Mouse (Mus musculus) limb, embryonic 11.5 days (tissue): ENCODE data around the gene Gna11. TPM values are rescaled to one million over a fixed set of nuclear protein-coding genes. Genes with fewer than 3 reads are reported as not detected.

Experiments
- ATAC-seq: fragments of 200-750 bp; cut with Nextera tagmentation; 2 replicates; pipeline ENCODE4 v1.8.0; 2017; ENCODE audit warnings: low read depth; ENCODE audit not compliant: insufficient number of reproducible peaks, low FRiP score, low TSS enrichment
- DNase-seq: peaks from one replicate; pipeline ENCODE4 v3.0.0-alpha.2; 2015; ENCODE audit warnings: low spot score
- H3K27ac ChIP-seq: fragments of 300-500 bp; sonication (generic); replicated peaks from 2 replicates; pipeline ENCODE4 v1.5.1; 2014; ENCODE audit warnings: low read depth, mild to moderate bottlenecking, low read length
- H3K27me3 ChIP-seq: fragments of 300-500 bp; sonication (generic); 2 replicates; pipeline ENCODE4 v1.6.1; 2014; ENCODE audit warnings: mild to moderate bottlenecking, low read length, mixed read lengths; ENCODE audit not compliant: control insufficient read depth, insufficient read depth
- H3K36me3 ChIP-seq: fragments of 300-500 bp; sonication (generic); 2 replicates; pipeline ENCODE4 v1.6.1; 2014; ENCODE audit warnings: mild to moderate bottlenecking, low read length, moderate library complexity, mixed read lengths; ENCODE audit not compliant: control insufficient read depth, insufficient read depth
- H3K4me1 ChIP-seq: fragments of 300-500 bp; sonication (generic); 2 replicates; pipeline ENCODE4 v1.6.1; 2014; ENCODE audit warnings: low read length, mixed read lengths; ENCODE audit not compliant: control insufficient read depth, insufficient read depth
- H3K4me2 ChIP-seq: fragments of 300-500 bp; sonication (generic); 2 replicates; pipeline ENCODE4 v1.6.1; 2014; ENCODE audit warnings: low read depth, mild to moderate bottlenecking, moderate library complexity; ENCODE audit not compliant: severe bottlenecking
- H3K4me3 ChIP-seq: fragments of 300-500 bp; sonication (generic); 2 replicates; pipeline ENCODE4 v1.5.1; 2014; ENCODE audit warnings: low read depth, low read length
- H3K9ac ChIP-seq: fragments of 300-500 bp; sonication (generic); 2 replicates; pipeline ENCODE4 v1.6.1; 2014; ENCODE audit warnings: mild to moderate bottlenecking, low read length
- H3K9me3 ChIP-seq: fragments of 300-500 bp; sonication (generic); 2 replicates; pipeline ENCODE4 v1.6.1; 2016; ENCODE audit warnings: low read length; ENCODE audit not compliant: control insufficient read depth
- WGBS: fragments of 180-500 bp; shearing (Covaris S2); extraction: QIAGEN DNeasy Blood & Tissue Kit; methylation state at CpG from one replicate; pipeline ENCODE4 v1.1.7; 2014; 5-methylcytosine and 5-hydroxymethylcytosine counted together
- polyA plus RNA-seq: library from polyadenylated mRNA; unstranded; fragments of >200 nt; fragmentation: Nextera tagmentation; extraction: Ambion mirVana; gene quantifications from 2 replicates; pipeline ENCODE4 v1.2.1, GENCODE M21; 2014

Gene Gna11
- polyA plus RNA-seq, 1 experiment from 2014 or later: 82.1 TPM

- Histone ChIP-seq H3K4me1 (no peaks in the 10 kb centered on the region), H3K9ac (no peak overlapping the region), H3K36me3 (no peaks in the 10 kb centered on the region), H3K27me3 (no peaks in the 10 kb centered on the region), H3K9me3 (no peaks in the 10 kb centered on the region), H3K4me2 (no peak overlapping the region), H3K27ac (no peak overlapping the region), H3K4me3 (no peak overlapping the region)
- WGBS: 86% methylated on average over 5 of the region's 5 CpGs
- ATAC-seq: no peak
- DNase-seq: no peak
Measured at GRCm38 (mm10) chr10:81513798-81514197, 31.2 kb downstream of the Gna11 start.

GRCm38 (mm10) chr10:81510246-81510810 lies 34.7 kb downstream of the Gna11 start:
- no peak overlapping the region for H3K9ac ChIP-seq
- WGBS: 83% methylated on average over 14 of the region's 14 CpGs
- no peaks in the 10 kb centered on the region for H3K4me1 ChIP-seq
- no peak overlapping the region for H3K4me3 ChIP-seq
- no peaks in the 10 kb centered on the region for H3K36me3 ChIP-seq
- H3K4me2 ChIP-seq: no peak overlapping the region
- DNase-seq (no peak), ATAC-seq (no peak)
- no peak overlapping the region for H3K27ac ChIP-seq
- no peaks in the 10 kb centered on the region for H3K9me3 ChIP-seq
- no peaks in the 10 kb centered on the region for H3K27me3 ChIP-seq

GRCm38 (mm10) chr10:81507691-81508489 lies 37.1 kb downstream of the Gna11 start:
- Histone ChIP-seq H3K9ac (no peak overlapping the region), H3K4me1 (no peaks in the 10 kb centered on the region), H3K4me2 (no peak overlapping the region), H3K36me3 (no peaks in the 10 kb centered on the region), H3K9me3 (no peaks in the 10 kb centered on the region), H3K4me3 (no peak overlapping the region), H3K27me3 (no peaks in the 10 kb centered on the region), H3K27ac (no peak overlapping the region)
- WGBS: 69% methylated on average over 13 of the region's 13 CpGs
- ATAC-seq: no peak
- DNase-seq: no peak

DNA sequence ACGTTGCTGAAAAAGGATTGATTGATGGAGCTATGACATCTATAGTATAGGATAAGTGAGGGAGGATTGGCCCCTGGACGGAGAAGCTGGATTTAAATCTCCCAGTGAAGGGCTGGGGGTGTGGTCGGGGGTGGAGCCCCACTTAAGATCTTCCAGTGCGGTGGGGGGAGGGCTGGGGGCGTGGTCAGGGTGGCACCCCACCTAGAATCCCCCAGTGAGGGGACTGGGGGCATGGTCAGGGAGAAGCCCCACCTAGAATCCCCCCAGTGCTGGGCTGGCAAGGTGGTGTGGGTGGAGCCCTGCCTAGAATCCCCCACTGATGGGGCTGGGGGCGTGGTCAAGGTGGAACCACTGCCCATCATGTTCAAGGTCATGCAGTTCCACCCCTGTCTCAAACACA lies 37.9 kb downstream of the Gna11 start:
- Histone ChIP-seq H3K4me3 (no peak overlapping the region), H3K27ac (no peak overlapping the region), H3K4me2 (no peak overlapping the region), H3K9ac (no peak overlapping the region), H3K4me1 (no peaks in the 10 kb centered on the region), H3K27me3 (no peaks in the 10 kb centered on the region), H3K36me3 (no peaks in the 10 kb centered on the region), H3K9me3 (no peaks in the 10 kb centered on the region)
- DNase-seq: no peak
- no peak for ATAC-seq
- WGBS: 34% methylated on average over 6 of the region's 6 CpGs

- WGBS: 79% methylated on average over 15 of the region's 15 CpGs
- no peak for ATAC-seq
- no peak overlapping the region for H3K27ac ChIP-seq
- DNase-seq: no peak
- H3K4me1 ChIP-seq: no peaks in the 10 kb centered on the region
- no peaks in the 10 kb centered on the region for H3K36me3 ChIP-seq
- no peak overlapping the region for H3K4me2 ChIP-seq
- H3K4me3 ChIP-seq: no peak overlapping the region
- H3K9ac ChIP-seq: no peak overlapping the region
- no peaks in the 10 kb centered on the region for H3K27me3 ChIP-seq
- no peaks in the 10 kb centered on the region for H3K9me3 ChIP-seq
Measured at GRCm38 (mm10) chr10:81505016-81505664, 39.9 kb downstream of the Gna11 start.

- ATAC-seq: no peak
- no peaks in the 10 kb centered on the region for H3K36me3 ChIP-seq
- H3K9ac ChIP-seq: peak overlapping the region; percentile 27; the same call in 1 of the 2 replicates
- peak overlapping the region; percentile 20 for H3K4me3 ChIP-seq
- WGBS: 8% methylated on average over 36 of the region's 36 CpGs
- DNase-seq: peak; percentile 93
- no peaks in the 10 kb centered on the region for H3K4me1 ChIP-seq
- H3K4me2 ChIP-seq: peak overlapping the region; percentile 44
- H3K27ac ChIP-seq: no peak overlapping the region
- no peaks in the 10 kb centered on the region for H3K27me3 ChIP-seq
- no peaks in the 10 kb centered on the region for H3K9me3 ChIP-seq
Measured at GRCm38 (mm10) chr10:81502658-81503057, 42.3 kb downstream of the Gna11 start.

DNA sequence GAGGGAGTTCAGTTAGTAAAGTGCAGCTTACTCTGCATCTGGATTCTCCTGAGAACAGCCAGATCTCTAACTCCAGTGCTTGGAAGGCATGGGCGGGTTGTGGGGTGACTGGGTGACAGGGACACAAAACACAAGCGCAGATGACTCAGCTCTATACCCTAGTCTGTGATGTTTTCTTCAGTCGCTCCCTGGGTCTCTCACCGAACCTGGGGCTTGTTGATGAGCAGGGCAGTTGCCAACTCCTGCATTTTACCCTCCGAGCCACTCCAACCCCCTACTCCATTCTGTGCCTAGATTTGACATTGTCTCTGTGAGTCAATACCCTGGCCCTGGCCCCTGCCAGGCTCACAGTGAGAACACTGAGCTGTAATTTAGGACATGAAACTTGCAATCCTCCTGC lies 43.1 kb downstream of the Gna11 start:
- H3K9me3 ChIP-seq: no peaks in the 10 kb centered on the region
- DNase-seq: no peak
- H3K4me1 ChIP-seq: no peaks in the 10 kb centered on the region
- H3K36me3 ChIP-seq: no peaks in the 10 kb centered on the region
- no peak overlapping the region for H3K4me3 ChIP-seq
- H3K4me2 ChIP-seq: no peak overlapping the region; the same call in 1 of the 2 replicates
- no peak for ATAC-seq
- WGBS: 87% methylated on average over 5 of the region's 5 CpGs
- no peak overlapping the region for H3K27ac ChIP-seq
- no peaks in the 10 kb centered on the region for H3K27me3 ChIP-seq
- H3K9ac ChIP-seq: no peak overlapping the region

GRCm38 (mm10) chr10:81500032-81500431 lies 45.0 kb downstream of the Gna11 start, which contains the start of gene S1pr4:
Gene S1pr4 (minus strand): TSS chr10:81500132.
- Histone ChIP-seq H3K9me3 (no peaks in the 10 kb centered on the region), H3K9ac (no peak within 1 kb of the TSS), H3K27me3 (no peaks in the 10 kb centered on the region), H3K4me1 (peaks cover 7% of the 10 kb centered on the region), H3K36me3 (no peaks in the 10 kb centered on the region), H3K4me2 (no peak within 1 kb of the TSS), H3K27ac (no peak within 1 kb of the TSS), H3K4me3 (no peak within 1 kb of the TSS)
- ATAC-seq (no peak), DNase-seq (no peak)
- 88% methylated on average over 2 of the region's 3 CpGs for WGBS
